Comparison of ENCODE assay signal across 8 mouse cellular contexts in genomic region chr6:135011734-135012116, GRCm38 (mm10). TPM values are rescaled to one million over a fixed set of nuclear protein-coding genes. Genes with fewer than 3 reads are reported as not detected.
DNase-seq lines count a peak whose midpoint lies in the region; ATAC-seq and TF ChIP-seq lines count a peak whose summit lies in the region.

No protein-coding gene starts in this region.

- peak overlapping the region; percentile 83 for H3K4me3 ChIP-seq in cerebellum, adult 2 months (replicated peaks; ENCODE audit: insufficient read depth, low read depth, low read length)
- H3K4me3 ChIP-seq in C2C12 (ENCODE audit: insufficient read depth, poor library complexity, severe bottlenecking): peak overlapping the region; percentile 65
- H3K4me3 ChIP-seq in forebrain, embryonic 14.5 days (ENCODE audit: low read depth, low read length): peak overlapping the region; percentile 87
- H3K4me3 ChIP-seq in liver, embryonic 15.5 days (replicated peaks): peak overlapping the region; percentile 74

- peak overlapping the region; percentile 91 for H3K4me2 ChIP-seq in forebrain, embryonic 14.5 days (ENCODE audit: low read length)
- peak overlapping the region; percentile 77 for H3K4me2 ChIP-seq in liver, embryonic 15.5 days

- H3ac ChIP-seq in C2C12 (ENCODE audit: control insufficient read depth, insufficient read length, low read depth): peak overlapping the region; percentile 87

- peak overlapping the region; percentile 84 for H3K9ac ChIP-seq in forebrain, embryonic 14.5 days (ENCODE audit: low read length)
- H3K9ac ChIP-seq in liver, embryonic 15.5 days: peak overlapping the region; percentile 68

- no peak for TF ChIP-seq POLR2A in cerebellum, adult 2 months (IDR thresholded peaks at IDR 0.05; ENCODE audit: borderline replicate concordance, insufficient read depth, low read length)

- DNase-seq in cerebellum, adult 2 months: no peak
- no peak for DNase-seq in cerebellum, postnatal 14 days
- no peak for DNase-seq in forebrain, embryonic 14.5 days (ENCODE audit: low spot score)
- DNase-seq in adrenal gland, adult 2 months: no peak
- no peak for DNase-seq in layer of hippocampus, postnatal 25 days (ENCODE audit: extremely low spot score in 1 of 2, low spot score in 1 of 2)
- DNase-seq in ovary, adult 18-20 months (ENCODE audit: low spot score): no peak

- H3K27me3 ChIP-seq in cerebellum, adult 2 months (ENCODE audit: control insufficient read depth, insufficient read depth, low read length): no peaks in the 10 kb centered on the region
- no peaks in the 10 kb centered on the region for H3K27me3 ChIP-seq in C2C12 (ENCODE audit: control insufficient read depth, insufficient read depth, insufficient read length)
- H3K27me3 ChIP-seq in forebrain, embryonic 14.5 days (replicated peaks; ENCODE audit: control insufficient read depth, insufficient read depth, low read length): no peaks in the 10 kb centered on the region
- H3K27me3 ChIP-seq in liver, embryonic 15.5 days: no peaks in the 10 kb centered on the region

- H3K9me3 ChIP-seq in forebrain, embryonic 14.5 days (replicated peaks; ENCODE audit: control insufficient read depth, low read length): no peaks in the 10 kb centered on the region
- no peaks in the 10 kb centered on the region for H3K9me3 ChIP-seq in liver, embryonic 15.5 days (replicated peaks)

- H3K79me3 ChIP-seq in C2C12 (ENCODE audit: low read depth): peaks cover 13% of the 10 kb centered on the region

- peaks cover 15% of the 10 kb centered on the region for H3K79me2 ChIP-seq in C2C12 (ENCODE audit: control insufficient read depth, insufficient read depth)

- peaks cover 30% of the 10 kb centered on the region for H3K36me3 ChIP-seq in C2C12 (ENCODE audit: control insufficient read depth, insufficient read depth)
- peaks cover 32% of the 10 kb centered on the region for H3K36me3 ChIP-seq in forebrain, embryonic 14.5 days (ENCODE audit: control insufficient read depth, insufficient read depth, low read length)
- H3K36me3 ChIP-seq in liver, embryonic 15.5 days (replicated peaks): peaks cover 34% of the 10 kb centered on the region

- no peak for TF ChIP-seq CTCF in cerebellum, adult 2 months (IDR thresholded peaks at IDR 0.05; ENCODE audit: borderline replicate concordance, insufficient read depth, low read depth, low read length)
- no peak for TF ChIP-seq CTCF in C2C12 (IDR thresholded peaks at IDR 0.05; ENCODE audit: control insufficient read depth, insufficient read depth, insufficient read length)

- WGBS in cerebellum, adult 2 months: under 1% methylated on average over 14 of the region's 14 CpGs
- WGBS in forebrain, embryonic 14.5 days: 2% methylated on average over 14 of the region's 14 CpGs
- 2% methylated on average over 14 of the region's 14 CpGs for WGBS in liver, embryonic 15.5 days (ENCODE audit: insufficient replicate concordance)

- no peaks in the 10 kb centered on the region for H3K4me1 ChIP-seq in cerebellum, adult 2 months (ENCODE audit: control insufficient read depth, insufficient read depth, low read length)
- H3K4me1 ChIP-seq in forebrain, embryonic 14.5 days (ENCODE audit: control insufficient read depth, insufficient read depth, low read length): peaks cover 6% of the 10 kb centered on the region
- peaks cover 47% of the 10 kb centered on the region for H3K4me1 ChIP-seq in liver, embryonic 15.5 days (replicated peaks)

- no peak overlapping the region for H3K27ac ChIP-seq in cerebellum, adult 2 months (ENCODE audit: insufficient read depth, low read length)
- no peak overlapping the region for H3K27ac ChIP-seq in forebrain, embryonic 14.5 days (ENCODE audit: low read depth, low read length)
- H3K27ac ChIP-seq in liver, embryonic 15.5 days (replicated peaks): peak overlapping the region; percentile 49; the same call in 1 of the 2 replicates

- ATAC-seq in forebrain, embryonic 14.5 days: no peak; the same call in 1 of the 2 replicates
- peak; percentile 46 for ATAC-seq in liver, embryonic 15.5 days (ENCODE audit: insufficient read depth)

TF ChIP-seq in C2C12, 6 proteins besides CTCF, POLR2A, EP300 and RAD21:
- TF ChIP-seq USF1 (IDR thresholded peaks at IDR 0.05; ENCODE audit: low read depth): no peak
- TF ChIP-seq CEBPB (IDR thresholded peaks at IDR 0.05; ENCODE audit: low read depth): no peak
- no peak for TF ChIP-seq MAX (IDR thresholded peaks at IDR 0.05)
- no peak for TF ChIP-seq MYOD1 (IDR thresholded peaks at IDR 0.05; ENCODE audit: control insufficient read depth, insufficient read length, low read depth)
TF ChIP-seq in C2C12: peak in this region for 0.

RNA-seq across cellular contexts. Expression of gene Ddx47, which starts 0.3 kb away (rescaled TPM):
- polyA plus RNA-seq in cerebellum, adult 2 months (2012; rRNA removed): 83.0 and 84.6 TPM in 2 replicates
- polyA plus RNA-seq in C2C12 (2012; fragmentation: generic; extraction: Trizol): 79.3 TPM
- polyA plus RNA-seq in forebrain, embryonic 14.5 days (2014; fragmentation: Nextera tagmentation; extraction: Ambion mirVana): 79.8 and 87.1 TPM in 2 replicates
- polyA plus RNA-seq in liver, embryonic 15.5 days (2015; fragmentation: Nextera tagmentation; extraction: Ambion mirVana): 53.0 and 54.6 TPM in 2 replicates
- 10 to 100 TPM; 57.9 to 61.4 TPM for total RNA-seq in adrenal gland, adult 2 months (2021)
- 21.7 and 23.0 TPM in 2 replicates for polyA plus RNA-seq in adrenal gland, adult 2 months (2012; rRNA removed)
- total RNA-seq in layer of hippocampus, postnatal 25 days (2021): 10 to 100 TPM; 54.8 to 55.6 TPM

RNA-seq across cellular contexts. Expression of gene Apold1, which starts 30.2 kb away (rescaled TPM):
- polyA plus RNA-seq in cerebellum, adult 2 months (2012; rRNA removed): 1.5 TPM in 2 replicates
- polyA plus RNA-seq in C2C12 (2012; fragmentation: generic; extraction: Trizol): 0.05 TPM
- 3.5 and 4.8 TPM in 2 replicates for polyA plus RNA-seq in forebrain, embryonic 14.5 days (2014; fragmentation: Nextera tagmentation; extraction: Ambion mirVana)
- 2.8 TPM in 2 replicates for polyA plus RNA-seq in liver, embryonic 15.5 days (2015; fragmentation: Nextera tagmentation; extraction: Ambion mirVana)
- total RNA-seq in adrenal gland, adult 2 months (2021): 1 to 10 TPM; 3.9 to 4.7 TPM
- 2.0 TPM in 2 replicates for polyA plus RNA-seq in adrenal gland, adult 2 months (2012; rRNA removed)
- total RNA-seq in layer of hippocampus, postnatal 25 days (2021): 1 to 10 TPM; 2.5 to 2.8 TPM

RNA-seq across cellular contexts. Expression of gene Gprc5a, which starts 53.7 kb away (rescaled TPM):
- 0.05 and 0.06 TPM in 2 replicates for polyA plus RNA-seq in cerebellum, adult 2 months (2012; rRNA removed)
- 34.2 TPM for polyA plus RNA-seq in C2C12 (2012; fragmentation: generic; extraction: Trizol)
- 0.61 and 0.95 TPM in 2 replicates for polyA plus RNA-seq in forebrain, embryonic 14.5 days (2014; fragmentation: Nextera tagmentation; extraction: Ambion mirVana)
- polyA plus RNA-seq in liver, embryonic 15.5 days (2015; fragmentation: Nextera tagmentation; extraction: Ambion mirVana): 0.09 and 0.17 TPM in 2 replicates
- total RNA-seq in adrenal gland, adult 2 months (2021): 1 to 10 TPM in 1 of 2 experiments, under 1 TPM in 1; 0.55 to 1.0 TPM
- 0.18 and 0.27 TPM in 2 replicates for polyA plus RNA-seq in adrenal gland, adult 2 months (2012; rRNA removed)
- total RNA-seq in layer of hippocampus, postnatal 25 days (2021): not detected

Comparison
In these comparisons a context has a peak if more than half of its experiments do, and no peak if none do; other contexts are left out.
1. RNA of gene Gprc5a, which starts 53.7 kb away (polyA plus RNA-seq): 34.2 TPM in C2C12 (single experiment); 0.61 to 0.95 TPM in forebrain, embryonic 14.5 days, 0.18 to 0.27 TPM in adrenal gland, adult 2 months, 0.09 to 0.17 TPM in liver, embryonic 15.5 days and 0.05 to 0.06 TPM in cerebellum, adult 2 months; every median in the first group is over 10 times any median in the second.
2. Peak in every context shown above with its lines, with median percentiles within 50 percentile points of each other: H3K4me3 ChIP-seq.